Mouse (Mus musculus) embryonic stem cell, embryonic (primary cell): ENCODE measurements at regions not wholly inside any gene's neighbourhood (a gene's known extent, or its start where the extent isn't known, plus 50 kb on each side); places are given as distances from the start of the nearest gene placed in this dataset.

Experiments used
- CTCF ChIA-PET, 4 experiments: fragments of 300-600 bp in 2 of 4; fragments of 350-600 bp in 2 of 4; sonication (Branson Sonifier 250); formaldehyde crosslinking; loops; one replicate each; lab custom pipeline; 2022; ENCODE audit warnings: inconsistent platforms in 2 of 4; lab: Charles Lee
- POLR2A ChIA-PET, 4 experiments: fragments of 300-600 bp in 2 of 4; fragments of 350-600 bp in 2 of 4; sonication (Branson Sonifier 250); formaldehyde crosslinking; loops; one replicate each; lab custom pipeline; 2022; ENCODE audit warnings: antibody characterized with exemption in 4 of 4, inconsistent platforms in 1 of 4; lab: Charles Lee

- ChIA-PET POLR2A (no interaction called here), CTCF (no interaction called here)
Measured at GRCm38 (mm10) chr5:133310979-133311890, 768.1 kb upstream of the Auts2 start.

DNA sequence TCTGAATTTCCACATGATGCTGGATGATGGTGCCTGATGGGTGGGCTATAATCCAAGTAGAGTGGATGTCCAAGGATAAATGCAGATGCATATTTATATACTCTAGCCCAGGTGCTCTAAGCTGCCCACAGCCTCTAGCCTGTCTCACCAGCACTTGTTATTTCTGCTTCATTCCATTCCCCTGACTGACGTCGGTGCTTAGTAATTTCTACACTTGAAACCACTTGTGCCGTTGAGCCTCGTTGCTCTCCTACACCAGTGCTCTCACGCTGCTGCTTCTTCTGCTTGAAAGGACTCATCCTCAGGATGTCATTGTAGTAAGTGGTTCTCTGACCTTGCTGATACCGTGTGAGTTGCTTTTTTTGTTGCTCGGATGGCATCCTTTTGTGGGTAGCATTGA, 724.7 kb upstream of the Auts2 start:
- ChIA-PET CTCF (no interaction called here), POLR2A (no interaction called here)

GRCm38 (mm10) chr5:133267356-133267755, 724.2 kb upstream of the Auts2 start:
- ChIA-PET POLR2A (no interaction called here), CTCF (no interaction called here)

GRCm38 (mm10) chr5:133264976-133265375, 721.8 kb upstream of the Auts2 start:
- ChIA-PET POLR2A (no interaction called here), CTCF (no interaction called here)

DNA sequence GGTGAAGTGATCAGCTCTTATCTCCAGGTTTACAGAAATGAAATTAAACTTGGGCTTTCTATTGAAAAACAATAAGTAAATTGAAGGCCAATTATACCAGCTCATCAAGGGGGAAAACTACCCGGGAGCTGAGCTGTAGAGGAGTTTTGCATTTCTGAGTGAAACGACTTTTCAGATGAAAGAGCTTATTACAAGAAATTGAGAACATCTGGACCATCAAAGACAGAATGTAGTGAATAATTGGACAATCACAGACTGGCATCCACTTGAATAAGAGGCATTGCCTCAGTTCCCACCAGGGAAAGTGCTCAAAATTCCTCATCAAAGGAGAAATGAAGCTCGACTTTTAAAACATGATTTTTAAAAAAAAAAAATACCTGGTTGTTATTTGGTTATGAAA, 675.7 kb upstream of the Auts2 start:
- POLR2A ChIA-PET, result no interaction called here

DNA sequence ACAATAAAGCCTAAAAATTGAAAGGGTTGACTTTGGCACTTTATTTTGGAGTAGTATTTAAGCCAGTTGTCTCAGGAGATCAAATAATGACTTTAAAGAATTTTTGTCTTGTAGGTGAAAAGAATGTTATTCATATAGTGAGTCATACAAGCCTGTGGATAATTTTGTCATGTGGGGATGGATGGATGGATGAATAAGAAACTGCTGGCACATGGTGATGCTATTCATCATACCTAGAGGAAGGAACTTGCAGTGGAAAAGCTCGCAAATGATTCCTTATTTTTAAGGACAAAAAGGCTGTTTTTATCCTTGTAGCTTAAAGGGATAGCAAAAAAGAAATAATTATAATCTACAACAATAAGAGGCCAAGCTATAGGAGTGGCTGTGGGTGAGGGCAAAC, 655.4 kb upstream of the Auts2 start:
- POLR2A ChIA-PET, result interaction anchor here in 1 of 4 experiments (0.6 kb wide), 1 partner anchor 893 kb away, joined by 6 read pairs; no protein-coding TSS in a partner anchor
- CTCF ChIA-PET, result no interaction called here

More for the DNA sequence above, 675.7 kb upstream of the Auts2 start:
- CTCF ChIA-PET, result no interaction called here

DNA sequence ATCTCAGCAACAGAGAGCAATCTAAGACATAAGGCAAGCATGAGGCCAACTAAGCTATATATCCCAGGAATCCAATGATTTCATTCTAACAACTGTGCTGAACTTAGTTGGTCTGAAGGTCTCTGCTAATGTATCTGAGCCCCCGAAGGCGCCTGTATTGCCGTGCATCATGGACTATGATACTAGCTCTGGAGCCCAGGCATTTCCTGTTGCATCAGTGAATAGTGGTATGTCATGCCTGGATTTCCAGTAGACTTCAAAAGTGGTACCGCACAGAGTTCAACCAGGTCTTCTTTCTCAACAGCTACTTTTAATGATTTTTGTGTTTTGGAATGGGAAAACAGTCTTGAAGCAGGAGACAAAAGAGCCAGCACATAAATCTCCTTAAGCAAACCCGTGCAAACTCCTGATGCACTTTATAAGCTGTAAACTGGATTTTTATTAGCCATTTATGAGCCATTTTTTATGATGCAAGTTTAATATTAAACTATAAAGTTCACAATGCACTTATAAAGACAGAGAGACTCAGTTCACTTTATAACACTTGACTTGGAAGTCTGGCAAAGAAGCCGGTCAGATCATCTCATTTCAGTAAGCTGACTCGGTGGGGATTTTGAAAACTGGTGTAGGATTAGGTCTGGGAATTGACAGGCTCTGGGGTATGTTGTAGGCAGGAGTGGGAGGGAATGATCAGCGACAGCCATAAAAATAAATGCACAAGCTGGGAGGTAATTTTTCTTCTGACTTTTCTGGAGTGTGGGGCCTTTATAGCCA, 646.8 kb upstream of the Auts2 start:
- POLR2A ChIA-PET, result no interaction called here
- CTCF ChIA-PET, result no interaction called here

DNA sequence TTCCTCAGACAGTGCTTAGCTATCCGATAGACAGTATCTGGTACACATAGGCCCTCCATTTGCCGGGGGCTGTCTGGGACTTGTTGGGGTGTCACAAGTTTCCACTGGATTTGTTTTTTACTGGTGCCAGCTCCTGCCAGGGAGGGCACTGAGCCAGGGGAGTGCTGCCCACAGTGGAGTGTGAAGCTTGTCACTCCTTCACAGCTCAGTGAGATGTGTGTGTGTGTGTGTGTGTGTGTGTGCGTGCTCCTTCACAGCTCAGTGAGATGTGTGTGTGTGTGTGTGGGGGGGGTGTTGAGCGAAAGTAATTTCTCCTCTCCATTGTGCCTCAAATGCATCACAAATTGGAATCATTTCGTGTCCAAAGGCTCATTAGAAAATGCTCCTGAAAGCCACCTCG, 632.5 kb upstream of the Auts2 start:
- CTCF ChIA-PET, result no interaction called here
- POLR2A ChIA-PET, result no interaction called here

GRCm38 (mm10) chr5:133173155-133173723, 630.1 kb upstream of the Auts2 start:
- ChIA-PET CTCF (interaction anchor here in 1 of 4 experiments (0.6 kb wide), 1 partner anchor 10 kb away, joined by 3 read pairs; no protein-coding TSS in a partner anchor), POLR2A (no interaction called here)

DNA sequence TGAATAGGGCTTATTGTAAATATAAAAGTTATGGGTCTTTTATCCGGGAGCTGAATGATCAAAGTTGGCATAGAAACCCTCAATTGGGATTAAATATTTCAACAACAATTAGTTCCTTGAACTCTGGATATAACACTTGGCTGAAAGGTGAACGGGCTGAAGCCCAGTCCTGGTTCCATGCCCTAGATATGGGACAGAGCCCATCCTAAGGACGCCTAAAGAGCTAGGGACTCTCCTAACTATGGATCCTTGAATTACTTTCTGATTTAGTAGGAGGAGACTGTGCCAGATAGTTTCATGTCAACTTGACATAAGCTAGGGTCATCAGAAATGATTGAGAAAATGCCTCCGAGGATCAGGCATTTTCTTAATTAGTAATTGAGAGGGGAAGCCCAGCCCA, 629.5 kb upstream of the Auts2 start:
- POLR2A ChIA-PET, result interaction anchor here in 1 of 4 experiments (0.6 kb wide), 1 partner anchor 629 kb away, joined by 7 read pairs; no protein-coding TSS in a partner anchor
- CTCF ChIA-PET, result interaction anchor here in 1 of 4 experiments (0.6 kb wide), 1 partner anchor 61 kb away, joined by 3 read pairs; no protein-coding TSS in a partner anchor

GRCm38 (mm10) chr5:133171266-133171665, 628.1 kb upstream of the Auts2 start:
- POLR2A ChIA-PET, result no interaction called here
- CTCF ChIA-PET, result no interaction called here

DNA sequence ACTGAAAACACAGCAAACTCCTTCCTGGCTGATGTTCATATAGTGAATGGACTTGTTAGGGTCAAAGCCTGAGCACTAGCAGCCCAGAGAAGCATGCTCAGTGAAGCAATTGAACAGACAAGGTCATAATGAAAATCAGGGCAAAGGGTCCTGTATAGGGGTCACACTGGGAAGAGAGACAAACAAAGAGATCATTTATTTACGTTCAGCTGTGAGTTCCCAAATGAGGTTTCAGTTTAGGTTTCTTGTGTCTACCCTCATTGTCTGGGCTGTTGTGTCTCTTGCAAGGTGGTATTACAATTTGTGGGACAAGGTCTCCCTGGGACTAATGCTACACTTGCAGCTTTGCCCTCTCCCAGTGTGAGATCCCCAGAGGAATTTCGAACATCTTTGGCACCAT, 624.4 kb upstream of the Auts2 start:
- ChIA-PET CTCF (no interaction called here), POLR2A (no interaction called here)

DNA sequence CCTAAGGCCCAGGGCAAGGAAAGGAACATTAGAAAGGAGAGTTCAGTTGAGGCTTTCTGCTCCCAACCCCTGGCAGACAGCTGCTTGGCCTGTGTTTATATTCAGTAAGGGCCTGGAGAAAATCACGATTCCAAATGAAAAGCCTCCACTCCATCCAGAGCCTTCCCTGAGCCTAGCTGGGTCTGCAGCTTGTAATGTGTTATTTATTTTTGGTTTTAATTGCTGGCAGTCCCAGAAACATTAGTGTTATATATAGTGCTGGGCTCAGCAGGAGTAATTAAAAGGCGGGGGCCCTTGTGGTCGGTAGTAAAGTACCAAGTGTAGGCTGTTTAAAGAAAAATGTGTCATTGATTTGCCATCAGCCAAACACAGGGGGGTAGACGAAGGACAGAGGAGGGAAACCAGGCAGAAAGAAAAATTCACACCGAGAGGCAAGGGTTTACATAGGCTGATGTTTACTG, 623.9 kb upstream of the Auts2 start:
- POLR2A ChIA-PET, result no interaction called here
- CTCF ChIA-PET, result no interaction called here

- ChIA-PET CTCF (no interaction called here), POLR2A (interaction anchor here in 1 of 4 experiments (0.6 kb wide), 1 partner anchor 164 kb away, joined by 3 read pairs; no protein-coding TSS in a partner anchor)
Measured at GRCm38 (mm10) chr5:133156115-133156857, 613.1 kb upstream of the Auts2 start.

- ChIA-PET POLR2A (no interaction called here), CTCF (no interaction called here)
Measured at GRCm38 (mm10) chr5:133145996-133146395, 602.9 kb upstream of the Auts2 start.

GRCm38 (mm10) chr5:133143679-133144078, 600.5 kb upstream of the Auts2 start:
- POLR2A ChIA-PET, result no interaction called here
- CTCF ChIA-PET, result no interaction called here

GRCm38 (mm10) chr5:133142401-133143115, 599.4 kb upstream of the Auts2 start:
- CTCF ChIA-PET, result no interaction called here
- POLR2A ChIA-PET, result no interaction called here

GRCm38 (mm10) chr5:133131042-133131441, 587.9 kb upstream of the Auts2 start:
- ChIA-PET CTCF (no interaction called here), POLR2A (interaction anchor here in 1 of 4 experiments (0.5 kb wide), 1 partner anchor 33 kb away, joined by 3 read pairs; no protein-coding TSS in a partner anchor)
